Mouse (Mus musculus): ENCODE data around the gene Inpp5a.

GRCm38 (mm10) chr7:139461344-139461743 lies 72.4 kb downstream of the Inpp5a start:
- TF ChIP-seq POLR2A (IDR thresholded peaks at IDR 0.05; ENCODE audit: insufficient read length, low read depth) (no peak), TCF12 (IDR thresholded peaks at IDR 0.05; ENCODE audit: insufficient read depth, poor library complexity, severe bottlenecking) (no peak), SRF (IDR thresholded peaks at IDR 0.05; ENCODE audit: control insufficient read depth, insufficient read length, low read depth) (no peak), POLR2AphosphoS2 (IDR thresholded peaks at IDR 0.05; ENCODE audit: insufficient read length, low read depth) (no peak), CEBPB (IDR thresholded peaks at IDR 0.05; ENCODE audit: insufficient read depth, poor library complexity, severe bottlenecking) (no peak), USF1 (IDR thresholded peaks at IDR 0.05; ENCODE audit: low read depth) (no peak), TCF3 (IDR thresholded peaks at IDR 0.05; ENCODE audit: insufficient read length, low read depth) (no peak)

Measured in myocyte (in vitro differentiated cells).